Mouse (Mus musculus) midbrain, embryonic 16.5 days (tissue): Measurements from ENCODE around the gene Ctsf. TPM values are rescaled to one million over a fixed set of nuclear protein-coding genes. Genes with fewer than 3 reads are reported as not detected.

Experiments
- ATAC-seq: fragments of 200-750 bp; cut with Nextera tagmentation; 2 replicates; pipeline ENCODE4 v1.8.0; 2017; ENCODE audit warnings: moderate TSS enrichment
- H3K27ac ChIP-seq: fragments of 300-500 bp; sonication (generic); 2 replicates; pipeline ENCODE4 v1.5.1; 2014; ENCODE audit warnings: mild to moderate bottlenecking, low read length, mixed read lengths
- H3K27me3 ChIP-seq: fragments of 300-500 bp; sonication (generic); 2 replicates; pipeline ENCODE4 v1.6.1; 2014; ENCODE audit warnings: low read depth, low read length, mixed read lengths; ENCODE audit not compliant: control insufficient read depth, insufficient read depth
- H3K36me3 ChIP-seq: fragments of 300-500 bp; sonication (generic); 2 replicates; pipeline ENCODE4 v1.6.1; 2014; ENCODE audit warnings: mild to moderate bottlenecking, low read length, moderate library complexity, mixed read lengths; ENCODE audit not compliant: control insufficient read depth, insufficient read depth
- H3K4me1 ChIP-seq: fragments of 300-500 bp; sonication (generic); 2 replicates; pipeline ENCODE4 v1.6.1; 2014; ENCODE audit warnings: mild to moderate bottlenecking, low read length, mixed read lengths; ENCODE audit not compliant: control insufficient read depth, insufficient read depth
- H3K4me2 ChIP-seq: fragments of 300-500 bp; sonication (generic); 2 replicates; pipeline ENCODE4 v1.6.1; 2014; ENCODE audit warnings: mild to moderate bottlenecking, low read length, mixed read lengths
- H3K4me3 ChIP-seq: fragments of 300-500 bp; sonication (generic); 2 replicates; pipeline ENCODE4 v1.5.1; 2014; ENCODE audit warnings: low read depth, mild to moderate bottlenecking, low read length, moderate library complexity, mixed read lengths
- H3K9ac ChIP-seq: fragments of 300-500 bp; sonication (generic); 2 replicates; pipeline ENCODE4 v1.6.1; 2014; ENCODE audit warnings: low read depth, low read length, mixed read lengths
- H3K9me3 ChIP-seq: fragments of 300-500 bp; sonication (generic); replicated peaks from 2 replicates; pipeline ENCODE4 v1.6.1; 2014; ENCODE audit warnings: mild to moderate bottlenecking, low read length, mixed read lengths; ENCODE audit not compliant: control insufficient read depth, poor library complexity, severe bottlenecking
- WGBS: fragments of 180-500 bp; shearing (Covaris S2); extraction: QIAGEN DNeasy Blood & Tissue Kit; methylation state at CpG from one replicate; pipeline ENCODE4 v1.1.7; 2014; 5-methylcytosine and 5-hydroxymethylcytosine counted together
- polyA plus RNA-seq: library from polyadenylated mRNA; unstranded; fragments of >200 nt; fragmentation: Nextera tagmentation; extraction: Ambion mirVana; gene quantifications from 2 replicates; pipeline ENCODE4 v1.2.1, GENCODE M21; 2015

Ctsf gene
- polyA plus RNA-seq, 1 experiment from 2014 or later: 85.8 TPM

GRCm38 (mm10) chr19:4842611-4843010 lies 12.3 kb upstream of the Ctsf start:
- Histone ChIP-seq H3K36me3 (no peaks in the 10 kb centered on the region), H3K4me1 (peaks cover 14% of the 10 kb centered on the region), H3K4me2 (no peak overlapping the region), H3K9ac (no peak overlapping the region), H3K4me3 (no peak overlapping the region), H3K27me3 (peaks cover 18% of the 10 kb centered on the region), H3K27ac (no peak overlapping the region), H3K9me3 (no peaks in the 10 kb centered on the region)
- WGBS: 79% methylated on average over 2 of the region's 2 CpGs
- ATAC-seq: no peak

- Histone ChIP-seq H3K36me3 (no peaks in the 10 kb centered on the region), H3K4me2 (no peak overlapping the region), H3K4me3 (no peak overlapping the region), H3K9ac (no peak overlapping the region), H3K27ac (no peak overlapping the region), H3K4me1 (no peaks in the 10 kb centered on the region), H3K9me3 (no peaks in the 10 kb centered on the region), H3K27me3 (peaks cover 11% of the 10 kb centered on the region)
- WGBS: 72% methylated on average over 2 of the region's 2 CpGs
- ATAC-seq: no peak
Observed at GRCm38 (mm10) chr19:4845846-4846245, 9.1 kb upstream of the Ctsf start.

GRCm38 (mm10) chr19:4847490-4847889 lies 7.4 kb upstream of the Ctsf start:
- H3K4me1 ChIP-seq: no peaks in the 10 kb centered on the region
- no peak overlapping the region for H3K27ac ChIP-seq
- 33% methylated on average over 7 of the region's 7 CpGs for WGBS
- H3K27me3 ChIP-seq: no peaks in the 10 kb centered on the region
- no peaks in the 10 kb centered on the region for H3K9me3 ChIP-seq
- H3K4me3 ChIP-seq: no peak overlapping the region
- no peak overlapping the region for H3K9ac ChIP-seq
- ATAC-seq: no peak
- no peak overlapping the region for H3K4me2 ChIP-seq
- H3K36me3 ChIP-seq: no peaks in the 10 kb centered on the region

GRCm38 (mm10) chr19:4849800-4850199 lies 5.1 kb upstream of the Ctsf start:
- peaks cover 5% of the 10 kb centered on the region for H3K4me1 ChIP-seq
- no peaks in the 10 kb centered on the region for H3K27me3 ChIP-seq
- no peaks in the 10 kb centered on the region for H3K36me3 ChIP-seq
- H3K4me2 ChIP-seq: no peak overlapping the region
- no peaks in the 10 kb centered on the region for H3K9me3 ChIP-seq
- H3K27ac ChIP-seq: no peak overlapping the region
- 52% methylated on average over 4 of the region's 4 CpGs for WGBS
- no peak overlapping the region for H3K4me3 ChIP-seq
- no peak for ATAC-seq
- no peak overlapping the region for H3K9ac ChIP-seq

GRCm38 (mm10) chr19:4850281-4850680 lies 4.6 kb upstream of the Ctsf start:
- ATAC-seq: no peak
- Histone ChIP-seq H3K4me3 (no peak overlapping the region), H3K4me2 (no peak overlapping the region), H3K27me3 (no peaks in the 10 kb centered on the region), H3K9ac (no peak overlapping the region), H3K36me3 (no peaks in the 10 kb centered on the region), H3K27ac (no peak overlapping the region), H3K4me1 (peaks cover 5% of the 10 kb centered on the region), H3K9me3 (no peaks in the 10 kb centered on the region)
- 24% methylated on average over 5 of the region's 5 CpGs for WGBS

- Histone ChIP-seq H3K9ac (peak overlapping the region; percentile 82), H3K9me3 (no peaks in the 10 kb centered on the region), H3K4me3 (peak overlapping the region; percentile 80), H3K4me1 (peaks cover 12% of the 10 kb centered on the region), H3K27ac (peak overlapping the region; percentile 60), H3K4me2 (peak overlapping the region; percentile 98), H3K27me3 (no peaks in the 10 kb centered on the region), H3K36me3 (peaks cover 17% of the 10 kb centered on the region)
- WGBS: under 1% methylated on average over 14 of the region's 14 CpGs
- ATAC-seq: peak; percentile 63
Observed at GRCm38 (mm10) chr19:4855470-4855820, 515 bp downstream of the Ctsf start.

- Histone ChIP-seq H3K4me2 (peak overlapping the region; percentile 98), H3K4me3 (peak overlapping the region; percentile 80), H3K36me3 (peaks cover 18% of the 10 kb centered on the region), H3K27me3 (no peaks in the 10 kb centered on the region), H3K9ac (peak overlapping the region; percentile 82), H3K9me3 (no peaks in the 10 kb centered on the region), H3K27ac (no peak overlapping the region), H3K4me1 (peaks cover 12% of the 10 kb centered on the region)
- WGBS: 46% methylated on average over 4 of the region's 4 CpGs
- ATAC-seq: no peak
Observed at GRCm38 (mm10) chr19:4855951-4856350, 1.0 kb downstream of the Ctsf start.

- Histone ChIP-seq H3K27ac (no peak overlapping the region), H3K36me3 (peaks cover 20% of the 10 kb centered on the region), H3K4me3 (no peak overlapping the region), H3K9me3 (no peaks in the 10 kb centered on the region), H3K27me3 (no peaks in the 10 kb centered on the region), H3K4me1 (peaks cover 12% of the 10 kb centered on the region), H3K4me2 (no peak overlapping the region), H3K9ac (no peak overlapping the region)
- WGBS: 85% methylated on average over 6 of the region's 6 CpGs
- ATAC-seq: no peak
Observed at GRCm38 (mm10) chr19:4859081-4859480, 4.2 kb downstream of the Ctsf start.

GRCm38 (mm10) chr19:4863048-4863447 lies 8.1 kb downstream of the Ctsf start:
- no peak overlapping the region for H3K9ac ChIP-seq
- H3K4me1 ChIP-seq: no peaks in the 10 kb centered on the region
- H3K4me3 ChIP-seq: no peak overlapping the region
- no peak for ATAC-seq
- H3K4me2 ChIP-seq: no peak overlapping the region
- WGBS: 69% methylated on average over 6 of the region's 6 CpGs
- H3K9me3 ChIP-seq: no peaks in the 10 kb centered on the region
- no peaks in the 10 kb centered on the region for H3K27me3 ChIP-seq
- no peak overlapping the region for H3K27ac ChIP-seq
- peaks cover 18% of the 10 kb centered on the region for H3K36me3 ChIP-seq

GRCm38 (mm10) chr19:4865147-4865546 lies 10.2 kb downstream of the Ctsf start:
- Histone ChIP-seq H3K9ac (no peak overlapping the region), H3K27ac (no peak overlapping the region), H3K9me3 (no peaks in the 10 kb centered on the region), H3K4me2 (no peak overlapping the region), H3K4me3 (no peak overlapping the region), H3K4me1 (no peaks in the 10 kb centered on the region), H3K36me3 (peaks cover 6% of the 10 kb centered on the region), H3K27me3 (no peaks in the 10 kb centered on the region)
- no peak for ATAC-seq
- 9% methylated on average over 17 of the region's 17 CpGs for WGBS
